Mouse (Mus musculus) forebrain, postnatal 0 days (tissue): ENCODE measurements around the gene Drd1. TPM values are rescaled to one million over a fixed set of nuclear protein-coding genes. Genes with fewer than 3 reads are reported as not detected.

Source experiments
- ATAC-seq: fragments of 200-750 bp; cut with Nextera tagmentation; 2 replicates; pipeline ENCODE4 v1.8.0; 2017; ENCODE audit warnings: mild to moderate bottlenecking, moderate library complexity
- DNase-seq: peaks from one replicate; pipeline ENCODE4 v3.0.0-alpha.2; 2015
- H3K27ac ChIP-seq: fragments of 300-500 bp; sonication (generic); 2 replicates; pipeline ENCODE4 v1.5.1; 2014; ENCODE audit warnings: low read depth, mild to moderate bottlenecking, antibody characterized with exemption, low read length, moderate library complexity, mixed read lengths
- H3K27me3 ChIP-seq: fragments of 300-500 bp; sonication (generic); 2 replicates; pipeline ENCODE4 v1.6.1; 2014; ENCODE audit warnings: mild to moderate bottlenecking, low read length, mixed read lengths; ENCODE audit not compliant: insufficient read depth
- H3K36me3 ChIP-seq: fragments of 300-500 bp; sonication (generic); 2 replicates; pipeline ENCODE4 v1.6.1; 2014; ENCODE audit warnings: mild to moderate bottlenecking, moderate library complexity; ENCODE audit not compliant: insufficient read depth
- H3K4me1 ChIP-seq: fragments of 300-500 bp; sonication (generic); 2 replicates; pipeline ENCODE4 v1.6.1; 2014; ENCODE audit warnings: antibody characterized with exemption; ENCODE audit not compliant: insufficient read depth
- H3K4me2 ChIP-seq: fragments of 300-500 bp; sonication (generic); 2 replicates; pipeline ENCODE4 v1.6.1; 2014; ENCODE audit warnings: low read depth, mild to moderate bottlenecking, moderate library complexity
- H3K4me3 ChIP-seq: fragments of 300-500 bp; sonication (generic); 2 replicates; pipeline ENCODE4 v1.5.1; 2014; ENCODE audit warnings: low read depth, low read length, mixed read lengths
- H3K9ac ChIP-seq: fragments of 300-500 bp; sonication (generic); 2 replicates; pipeline ENCODE4 v1.6.1; 2014; ENCODE audit warnings: mild to moderate bottlenecking
- H3K9me3 ChIP-seq: fragments of 300-500 bp; sonication (generic); 2 replicates; pipeline ENCODE4 v1.6.1; 2016; ENCODE audit warnings: low read length
- CTCF ChIP-seq: sonication (generic); IDR thresholded peaks from 2 replicates; pipeline ENCODE4 v1.5.1; 2016; ENCODE audit warnings: antibody characterized with exemption, control low read depth, low read depth
- WGBS: fragments of 180-500 bp; shearing (Covaris S2); extraction: QIAGEN DNeasy Blood & Tissue Kit; methylation state at CpG from one replicate; pipeline ENCODE4 v1.1.7; 2014; 5-methylcytosine and 5-hydroxymethylcytosine counted together
- polyA plus RNA-seq: library from polyadenylated mRNA; unstranded; fragments of >200 nt; fragmentation: Nextera tagmentation; extraction: Ambion mirVana; gene quantifications from 2 replicates; pipeline ENCODE4 v1.2.1, GENCODE M21; 2015
- total RNA-seq: library from RNA; depleted of rRNA; stranded (reverse); fragments of >200 nt; gene quantifications from 2 replicates; pipeline ENCODE4 v1.2.3, GENCODE M21; 2014; rRNA removed

The Drd1 gene
- total RNA-seq (9.8 and 19.7 TPM in 2 replicates), polyA plus RNA-seq (6.6 and 7.6 TPM in 2 replicates)

DNA sequence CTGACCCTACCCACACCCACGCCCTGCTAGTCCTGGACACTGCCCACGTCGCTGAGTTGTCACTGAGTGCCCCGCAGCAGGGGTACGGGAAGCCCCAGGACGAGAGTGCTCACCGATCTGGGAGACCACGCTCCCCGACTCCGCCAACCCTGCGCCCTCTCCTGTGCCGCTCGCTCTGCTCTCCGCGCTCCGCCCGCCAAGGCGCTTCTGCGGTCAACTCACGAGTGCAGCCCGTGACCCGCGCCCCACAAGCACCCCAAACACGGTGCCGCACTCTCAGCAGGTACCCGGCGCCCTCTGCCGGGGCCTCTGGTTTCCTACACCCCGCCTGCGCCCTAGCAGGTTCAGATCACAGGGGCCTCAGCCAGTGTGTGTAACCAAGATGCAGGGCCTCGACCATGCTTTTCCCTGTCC is at the start of gene Drd1:
Gene Drd1, minus strand, starts transcription at position 258 of the 414 bp plus-strand sequence.
- 0% methylated on average over 30 of the region's 31 CpGs for WGBS
- DNase-seq: peak; percentile 85
- Histone ChIP-seq H3K27me3 (0 out of 2 replicates have a peak, but pooled peaks cover 4% of the 10 kb centered on the region), H3K4me3 (peak within 1 kb of the TSS; percentile 46), H3K9me3 (no peaks in the 10 kb centered on the region), H3K9ac (peak within 1 kb of the TSS; percentile 45), H3K27ac (peak within 1 kb of the TSS; percentile 24), H3K36me3 (no peaks in the 10 kb centered on the region), H3K4me2 (peak within 1 kb of the TSS; percentile 96), H3K4me1 (no peaks in the 10 kb centered on the region; the same call in 1 of the 2 replicates)
- peak; percentile 90 for TF ChIP-seq CTCF
- ATAC-seq: peak; percentile 90

DNA sequence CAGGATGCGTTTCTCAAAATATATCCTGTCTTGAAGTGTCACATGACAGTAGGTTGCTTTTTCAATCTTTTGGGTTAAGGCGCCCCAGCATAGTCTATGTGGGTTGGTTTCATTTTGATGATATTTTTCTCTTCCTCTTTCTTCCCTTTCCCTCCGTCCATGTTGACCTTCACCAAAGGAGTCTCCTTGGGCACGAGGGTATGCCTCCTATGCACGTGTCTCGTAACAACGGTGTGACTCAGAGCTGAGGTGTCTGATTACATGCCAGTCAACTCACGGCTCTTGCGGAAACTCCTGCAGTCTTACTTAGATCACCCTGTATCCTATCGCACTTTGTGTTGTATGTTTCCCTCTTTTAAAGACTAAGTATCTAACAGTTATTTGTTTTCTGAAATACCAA is 48.4 kb upstream of the Drd1 start:
- TF ChIP-seq CTCF: no peak
- H3K27me3 ChIP-seq: no peaks in the 10 kb centered on the region
- WGBS: 89% methylated on average over 10 of the region's 10 CpGs
- no peaks in the 10 kb centered on the region for H3K4me1 ChIP-seq
- H3K9ac ChIP-seq: no peak overlapping the region
- H3K9me3 ChIP-seq: no peaks in the 10 kb centered on the region
- DNase-seq: no peak
- no peak overlapping the region for H3K4me3 ChIP-seq
- no peak overlapping the region for H3K4me2 ChIP-seq
- ATAC-seq: no peak
- H3K36me3 ChIP-seq: peaks cover 30% of the 10 kb centered on the region
- H3K27ac ChIP-seq: no peak overlapping the region

DNA sequence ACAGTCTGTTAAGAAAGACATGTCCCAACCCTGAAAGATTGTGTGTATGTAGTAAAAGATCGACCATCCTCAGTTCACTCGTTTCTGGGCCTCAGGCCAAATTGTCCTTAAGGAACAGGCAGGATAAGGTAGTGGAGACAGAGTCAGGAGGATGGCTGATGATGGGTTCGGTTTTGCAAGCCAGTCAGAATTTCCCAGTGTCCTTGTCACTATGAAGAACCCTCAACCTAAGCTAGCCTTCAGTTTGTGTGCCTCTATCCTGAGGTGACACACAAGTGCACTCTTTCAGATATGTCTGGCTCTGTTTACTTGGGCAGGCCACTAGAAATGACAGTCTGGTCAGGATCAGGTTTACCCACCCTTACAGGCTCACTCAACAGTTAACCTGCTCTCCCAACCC is 47.8 kb upstream of the Drd1 start:
- Histone ChIP-seq H3K4me3 (no peak overlapping the region), H3K4me1 (no peaks in the 10 kb centered on the region), H3K9me3 (no peaks in the 10 kb centered on the region), H3K4me2 (no peak overlapping the region), H3K27ac (no peak overlapping the region), H3K27me3 (no peaks in the 10 kb centered on the region), H3K9ac (no peak overlapping the region), H3K36me3 (peaks cover 26% of the 10 kb centered on the region)
- DNase-seq: no peak
- no peak for ATAC-seq
- TF ChIP-seq CTCF: no peak
- 83% methylated on average over 3 of the region's 3 CpGs for WGBS

GRCm38 (mm10) chr13:54102061-54102460 is 46.6 kb upstream of the Drd1 start:
- Histone ChIP-seq H3K9ac (no peak overlapping the region), H3K27ac (no peak overlapping the region), H3K4me3 (no peak overlapping the region), H3K4me2 (no peak overlapping the region), H3K9me3 (no peaks in the 10 kb centered on the region), H3K36me3 (peaks cover 25% of the 10 kb centered on the region), H3K4me1 (no peaks in the 10 kb centered on the region), H3K27me3 (no peaks in the 10 kb centered on the region)
- ATAC-seq: no peak
- no peak for DNase-seq
- no peak for TF ChIP-seq CTCF
- 91% methylated on average over 3 of the region's 3 CpGs for WGBS

DNA sequence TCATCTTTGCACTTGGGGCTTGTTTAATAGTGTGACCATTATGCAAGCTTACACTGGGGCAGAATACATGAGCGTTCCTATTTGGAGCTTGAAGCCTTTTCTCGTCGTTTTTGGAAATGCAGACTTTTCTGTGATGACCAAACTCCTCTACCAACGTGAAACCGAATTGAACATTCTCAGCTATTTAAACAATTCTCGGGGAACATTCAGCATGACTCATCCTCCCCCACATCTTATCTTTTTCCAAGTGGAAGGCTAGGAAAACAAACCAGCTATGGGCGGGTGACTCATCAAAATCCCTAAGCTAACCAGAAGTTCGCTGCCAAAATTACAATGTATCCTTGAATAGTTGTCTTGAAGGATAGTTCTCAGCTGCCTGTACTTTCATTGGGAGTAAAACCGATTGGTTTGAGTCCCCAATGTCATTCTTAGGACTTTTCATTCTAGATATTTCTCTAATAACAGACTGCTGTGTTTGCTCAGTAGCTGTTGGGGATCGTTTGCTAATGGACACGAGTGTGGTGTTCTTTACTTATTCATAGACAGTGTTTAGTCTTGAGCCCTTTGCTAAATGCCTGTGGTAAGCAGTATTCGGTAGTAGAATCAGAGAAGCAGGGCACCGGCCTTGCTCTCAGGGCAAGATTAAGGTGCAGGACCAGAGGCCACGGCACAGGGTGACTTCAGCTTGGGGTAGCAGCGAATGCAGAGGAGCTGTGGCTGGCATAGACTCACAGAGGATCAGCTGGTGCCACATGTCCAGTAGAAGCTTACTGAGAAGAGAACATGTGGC is 45.7 kb upstream of the Drd1 start:
- no peak overlapping the region for H3K4me3 ChIP-seq
- no peak overlapping the region for H3K27ac ChIP-seq
- no peak overlapping the region for H3K9ac ChIP-seq
- H3K9me3 ChIP-seq: no peaks in the 10 kb centered on the region
- no peak for ATAC-seq
- H3K36me3 ChIP-seq: peaks cover 24% of the 10 kb centered on the region
- no peak for DNase-seq
- WGBS: 91% methylated on average over 15 of the region's 15 CpGs
- no peaks in the 10 kb centered on the region for H3K4me1 ChIP-seq
- H3K27me3 ChIP-seq: no peaks in the 10 kb centered on the region
- no peak for TF ChIP-seq CTCF
- H3K4me2 ChIP-seq: no peak overlapping the region

- Histone ChIP-seq H3K9ac (no peak overlapping the region), H3K27ac (no peak overlapping the region), H3K4me1 (no peaks in the 10 kb centered on the region), H3K9me3 (no peaks in the 10 kb centered on the region), H3K4me2 (no peak overlapping the region), H3K27me3 (no peaks in the 10 kb centered on the region), H3K4me3 (no peak overlapping the region), H3K36me3 (peaks cover 35% of the 10 kb centered on the region)
- 91% methylated on average over 6 of the region's 6 CpGs for WGBS
- TF ChIP-seq CTCF: no peak
- DNase-seq: no peak
- no peak for ATAC-seq
Observed at GRCm38 (mm10) chr13:54097797-54098196, 42.3 kb upstream of the Drd1 start.

DNA sequence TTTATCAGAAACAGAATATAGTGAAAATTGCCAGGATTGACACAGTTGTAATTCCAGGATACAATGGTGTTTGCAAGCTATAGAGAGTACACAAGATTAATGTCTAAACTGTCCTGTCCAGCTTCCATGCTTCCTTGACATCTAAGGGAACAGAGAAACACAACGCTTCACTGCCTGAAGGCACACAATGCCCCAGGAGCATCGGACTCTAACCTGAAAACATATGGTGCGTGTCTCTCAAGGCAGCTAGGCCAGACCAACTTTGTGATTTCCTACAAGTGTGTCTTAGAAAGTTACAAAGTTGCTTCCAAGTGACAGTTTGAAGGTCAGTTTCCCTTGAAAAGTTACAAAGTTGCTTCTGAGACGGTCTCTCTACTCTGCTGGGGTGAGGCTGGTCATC is 41.7 kb upstream of the Drd1 start:
- no peak for DNase-seq
- WGBS: 95% methylated on average over 4 of the region's 4 CpGs
- TF ChIP-seq CTCF: no peak
- Histone ChIP-seq H3K36me3 (peaks cover 41% of the 10 kb centered on the region), H3K9ac (no peak overlapping the region), H3K4me2 (no peak overlapping the region), H3K4me3 (no peak overlapping the region), H3K27ac (no peak overlapping the region), H3K4me1 (no peaks in the 10 kb centered on the region), H3K9me3 (no peaks in the 10 kb centered on the region), H3K27me3 (no peaks in the 10 kb centered on the region)
- no peak for ATAC-seq
